Mouse (Mus musculus) hindbrain, embryonic 10.5 days (tissue): Measurements from ENCODE around the gene Hs3st5. TPM values are rescaled to one million over a fixed set of nuclear protein-coding genes. Genes with fewer than 3 reads are reported as not detected.

Experiments
- DNase-seq: peaks from one replicate; pipeline ENCODE4 v3.0.0-alpha.2; 2017; ENCODE audit warnings: low spot score
- H3K27ac ChIP-seq: fragments of 300-500 bp; sonication (generic); 2 replicates; pipeline ENCODE4 v1.5.1; 2016; ENCODE audit warnings: mild to moderate bottlenecking, moderate library complexity
- H3K27me3 ChIP-seq: fragments of 300-500 bp; sonication (generic); 2 replicates; pipeline ENCODE4 v1.6.1; 2016; ENCODE audit warnings: mild to moderate bottlenecking; ENCODE audit not compliant: poor library complexity, insufficient read depth, severe bottlenecking
- H3K36me3 ChIP-seq: fragments of 300-500 bp; sonication (generic); 2 replicates; pipeline ENCODE4 v1.6.1; 2016; ENCODE audit warnings: mild to moderate bottlenecking, moderate library complexity
- H3K4me1 ChIP-seq: fragments of 300-500 bp; sonication (generic); replicated peaks from 2 replicates; pipeline ENCODE4 v1.6.1; 2016; ENCODE audit warnings: mild to moderate bottlenecking
- H3K4me3 ChIP-seq: fragments of 300-500 bp; sonication (generic); 2 replicates; pipeline ENCODE4 v1.5.1; 2016; ENCODE audit warnings: mild to moderate bottlenecking, moderate library complexity
- H3K9me3 ChIP-seq: fragments of 300-500 bp; sonication (generic); 2 replicates; pipeline ENCODE4 v1.6.1; 2016; ENCODE audit warnings: mild to moderate bottlenecking, moderate library complexity
- WGBS: fragments of 180-500 bp; shearing (Covaris S2); methylation state at CpG from one replicate; pipeline ENCODE4 v1.1.7; 2016; 5-methylcytosine and 5-hydroxymethylcytosine counted together
- polyA plus RNA-seq: library from polyadenylated mRNA; unstranded; fragments of >200 nt; fragmentation: Nextera tagmentation; extraction: Ambion mirVana; gene quantifications from 2 replicates; pipeline ENCODE4 v1.2.1, GENCODE M21; 2016

The Hs3st5 gene
- polyA plus RNA-seq = 2.2 and 3.2 TPM in 2 replicates

DNA sequence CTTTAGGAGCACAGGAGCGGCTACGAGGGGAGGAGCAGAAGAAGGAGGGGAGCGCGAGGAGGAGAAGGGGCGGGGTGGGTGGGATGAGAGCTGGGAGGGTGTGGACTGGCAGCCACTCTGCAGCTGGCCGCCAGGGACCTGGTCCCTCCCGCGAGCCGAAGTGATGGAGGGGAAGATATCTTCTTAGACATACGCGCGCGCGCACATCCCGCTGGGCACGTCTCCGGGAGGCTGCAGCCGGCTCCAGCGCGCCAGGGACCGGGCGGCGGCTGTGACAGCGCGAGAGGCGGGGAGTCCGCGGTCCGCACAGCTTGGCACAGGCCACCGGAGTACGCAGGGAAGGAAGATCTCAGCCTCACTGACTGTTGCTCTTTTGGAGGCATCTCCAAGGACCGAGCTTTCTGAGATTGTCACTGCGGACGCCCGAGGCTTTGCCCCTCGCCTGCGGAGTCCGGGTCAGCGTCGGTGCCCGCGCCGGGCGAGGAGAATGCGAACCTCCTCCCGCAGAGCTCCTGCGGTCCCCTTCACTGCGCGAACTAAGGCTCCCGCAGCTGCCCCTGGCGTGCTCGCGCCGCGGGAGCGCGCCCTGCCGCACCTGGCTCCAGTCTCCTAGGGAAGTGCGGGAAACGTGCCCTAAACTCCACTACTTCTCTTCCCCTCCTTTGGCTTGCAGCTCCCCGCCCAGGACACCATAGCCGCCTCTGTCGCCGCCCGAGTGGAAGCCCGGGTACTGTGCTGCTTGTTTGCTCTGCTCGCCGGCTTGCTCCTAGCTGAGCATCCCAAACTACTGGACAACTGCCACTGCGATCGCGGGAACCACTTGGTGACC is at the start of gene Hs3st5:
Gene Hs3st5 (plus strand): TSS at position 88 of the 829 bp plus-strand sequence.
- 0% methylated on average over 71 of the region's 71 CpGs for WGBS
- H3K4me1 ChIP-seq = peaks cover 21% of the 10 kb centered on the region
- peaks cover 46% of the 10 kb centered on the region for H3K27me3 ChIP-seq
- H3K36me3 ChIP-seq = no peaks in the 10 kb centered on the region
- H3K9me3 ChIP-seq = no peaks in the 10 kb centered on the region
- peak within 1 kb of the TSS; percentile 77 for H3K27ac ChIP-seq
- H3K4me3 ChIP-seq = peak within 1 kb of the TSS; percentile 80
- DNase-seq = peak; percentile 80

DNA sequence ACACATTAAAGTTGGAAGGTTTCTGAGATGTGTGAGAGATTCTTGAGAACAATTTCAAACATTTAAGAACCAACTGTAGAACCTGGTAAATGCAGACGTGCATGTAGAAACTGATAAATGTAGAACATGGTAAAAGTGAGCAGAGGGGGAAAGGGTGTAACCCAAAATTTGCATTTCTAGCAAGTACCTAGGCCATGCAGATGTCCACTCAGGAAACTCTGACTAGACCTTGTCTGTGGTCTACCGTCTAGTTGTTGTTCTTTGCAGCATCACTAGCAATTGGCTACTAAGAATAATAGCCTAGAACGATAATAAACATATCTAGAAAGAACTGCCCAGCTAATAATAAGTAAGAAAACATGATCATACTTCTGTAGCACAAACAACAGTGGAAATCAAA is 38.0 kb upstream of the Hs3st5 start:
- whole genome bisulfite sequencing = 90% methylated on average over 3 of the region's 3 CpGs
- no peaks in the 10 kb centered on the region for H3K36me3 ChIP-seq
- no peak overlapping the region for H3K27ac ChIP-seq
- H3K4me1 ChIP-seq = no peaks in the 10 kb centered on the region
- H3K4me3 ChIP-seq = no peak overlapping the region
- H3K9me3 ChIP-seq = no peaks in the 10 kb centered on the region
- H3K27me3 ChIP-seq = no peaks in the 10 kb centered on the region
- no peak for DNase-seq

DNA sequence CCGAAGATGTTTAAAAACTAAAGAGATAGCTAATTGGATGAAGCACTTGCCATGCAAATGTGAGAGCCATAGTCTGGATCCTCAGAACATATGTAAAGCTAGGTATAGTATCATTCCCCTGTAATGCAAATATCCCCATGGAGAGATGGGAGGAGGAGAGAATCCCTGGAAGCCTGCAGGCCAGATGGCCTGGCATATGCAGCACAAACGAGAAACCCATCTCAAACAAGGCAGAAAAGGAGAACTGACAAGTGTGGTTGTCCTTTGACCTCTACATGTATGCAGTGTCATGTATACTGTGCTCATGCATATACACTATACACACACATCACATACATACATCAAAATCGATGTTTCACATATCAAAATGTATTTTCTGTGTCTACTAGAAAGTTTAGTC is 35.5 kb upstream of the Hs3st5 start:
- Histone ChIP-seq H3K36me3 (no peaks in the 10 kb centered on the region), H3K9me3 (no peaks in the 10 kb centered on the region), H3K4me1 (no peaks in the 10 kb centered on the region), H3K27ac (no peak overlapping the region), H3K27me3 (no peaks in the 10 kb centered on the region), H3K4me3 (no peak overlapping the region)
- DNase-seq = no peak
- 71% methylated on average over 3 of the region's 3 CpGs for WGBS

DNA sequence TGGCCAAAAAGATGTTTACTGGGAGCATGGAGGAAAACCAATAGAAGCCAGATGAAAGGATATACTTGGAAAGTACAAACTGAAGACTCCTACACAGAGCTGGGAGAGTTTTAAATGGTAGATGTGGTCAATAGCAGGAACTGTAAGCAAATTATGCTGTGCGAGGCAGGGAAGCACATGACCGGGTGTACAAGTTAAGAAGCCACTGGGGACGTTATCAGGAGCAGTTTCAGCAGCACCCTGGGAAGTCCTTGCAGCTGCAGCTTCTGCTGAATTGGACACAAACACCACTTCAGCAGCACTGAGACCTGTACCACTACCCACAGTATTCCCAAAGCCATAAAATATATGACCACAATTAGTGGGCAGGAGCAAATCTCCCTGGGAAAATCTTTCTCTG is 31.8 kb upstream of the Hs3st5 start:
- Histone ChIP-seq H3K27me3 (no peaks in the 10 kb centered on the region), H3K4me1 (no peaks in the 10 kb centered on the region), H3K9me3 (no peaks in the 10 kb centered on the region), H3K27ac (no peak overlapping the region), H3K4me3 (no peak overlapping the region), H3K36me3 (no peaks in the 10 kb centered on the region)
- WGBS = 74% methylated on average over 3 of the region's 3 CpGs
- no peak for DNase-seq

DNA sequence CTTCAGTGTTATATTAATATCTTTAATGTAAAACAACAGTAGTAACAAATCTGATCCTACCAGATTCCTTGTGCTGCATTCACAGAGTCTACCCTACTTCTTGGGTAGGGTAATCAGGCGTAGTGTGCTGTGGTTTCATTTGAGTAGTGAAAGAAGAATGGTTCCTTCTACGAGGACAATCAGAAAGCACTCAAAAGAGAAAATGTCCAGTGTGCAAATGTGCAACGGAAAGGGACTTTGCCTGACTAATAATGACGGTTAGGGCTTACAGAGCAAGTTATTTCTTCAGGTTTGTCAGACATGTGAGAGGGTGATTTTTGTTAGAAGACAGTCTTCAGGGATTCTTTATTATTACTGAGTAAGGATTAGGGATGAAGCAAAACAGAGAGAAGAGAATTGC is 29.1 kb upstream of the Hs3st5 start:
- WGBS = 84% methylated on average over 4 of the region's 4 CpGs
- no peak overlapping the region for H3K4me3 ChIP-seq
- no peaks in the 10 kb centered on the region for H3K27me3 ChIP-seq
- H3K9me3 ChIP-seq = no peaks in the 10 kb centered on the region
- H3K4me1 ChIP-seq = no peaks in the 10 kb centered on the region
- no peaks in the 10 kb centered on the region for H3K36me3 ChIP-seq
- no peak overlapping the region for H3K27ac ChIP-seq
- no peak for DNase-seq

DNA sequence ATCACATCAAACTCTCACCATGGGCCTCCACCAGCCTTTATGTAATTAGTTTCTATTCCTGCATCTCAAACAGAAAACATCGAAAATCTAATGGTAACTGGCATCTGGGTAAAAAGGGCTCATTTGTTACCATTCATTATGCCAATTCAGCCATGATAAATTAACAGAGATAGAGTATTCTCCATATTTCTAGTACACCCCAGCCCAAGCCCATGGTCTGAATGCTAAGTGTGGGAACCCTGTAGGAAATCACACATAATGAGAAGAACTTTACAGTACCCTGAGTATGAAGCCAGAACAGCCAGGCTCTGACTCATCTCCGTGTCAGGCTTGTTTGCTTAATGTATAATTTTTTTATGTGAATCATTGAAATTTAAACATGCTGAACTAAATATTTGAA is 23.3 kb upstream of the Hs3st5 start:
- 79% methylated on average over 2 of the region's 2 CpGs for WGBS
- no peaks in the 10 kb centered on the region for H3K4me1 ChIP-seq
- H3K27ac ChIP-seq = no peak overlapping the region
- H3K9me3 ChIP-seq = no peaks in the 10 kb centered on the region
- no peaks in the 10 kb centered on the region for H3K27me3 ChIP-seq
- no peak overlapping the region for H3K4me3 ChIP-seq
- DNase-seq = no peak
- H3K36me3 ChIP-seq = no peaks in the 10 kb centered on the region

DNA sequence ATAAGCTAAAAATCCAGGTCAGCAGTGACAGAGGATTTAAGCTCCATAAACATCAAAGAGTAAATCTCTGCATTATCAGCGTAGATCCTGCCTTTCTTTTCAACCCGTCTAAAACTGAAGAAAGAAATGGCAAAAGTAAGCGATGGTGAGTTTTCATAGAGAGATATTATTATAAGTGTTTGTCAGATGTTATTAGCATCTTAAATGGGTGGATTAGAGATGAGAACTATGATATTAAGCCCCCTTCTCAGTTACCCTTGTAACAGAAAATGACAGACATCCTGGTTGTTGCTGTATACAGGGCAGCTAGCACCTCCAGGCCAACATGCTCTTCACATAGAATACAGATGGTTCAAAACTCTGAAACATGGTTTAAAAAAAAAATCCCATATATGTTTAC is 22.6 kb upstream of the Hs3st5 start:
- Histone ChIP-seq H3K36me3 (no peaks in the 10 kb centered on the region), H3K4me3 (no peak overlapping the region), H3K27me3 (no peaks in the 10 kb centered on the region), H3K9me3 (no peaks in the 10 kb centered on the region), H3K27ac (no peak overlapping the region), H3K4me1 (no peaks in the 10 kb centered on the region)
- WGBS = 90% methylated on average over 3 of the region's 3 CpGs
- DNase-seq = no peak

DNA sequence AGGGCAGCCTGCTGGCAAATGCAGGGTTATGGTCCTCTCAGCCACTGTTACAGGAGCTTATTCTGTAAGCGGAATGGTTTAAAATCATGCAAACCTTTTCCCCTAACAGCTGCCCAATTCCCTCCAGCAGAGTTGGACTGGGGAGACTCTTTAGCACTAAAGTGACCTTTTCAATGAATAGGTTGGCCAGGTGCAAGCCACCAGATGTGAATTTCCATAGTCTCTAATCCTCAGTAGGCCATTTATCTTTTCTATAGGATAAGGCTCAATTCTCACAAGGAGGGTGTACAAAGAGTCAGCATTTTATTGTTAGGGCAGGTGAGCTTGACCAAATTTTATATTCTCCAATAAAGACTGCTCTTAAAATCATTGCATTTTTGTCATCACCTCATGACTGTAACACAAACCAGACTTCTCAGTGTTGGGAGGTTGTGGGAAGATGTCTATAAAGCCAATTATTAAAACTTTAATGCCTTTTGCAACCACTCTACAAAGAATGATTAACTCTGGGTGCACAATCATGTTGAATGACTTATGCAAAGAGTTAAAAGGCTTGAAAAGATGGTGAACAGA is 21.8 kb upstream of the Hs3st5 start:
- H3K9me3 ChIP-seq = no peaks in the 10 kb centered on the region
- no peaks in the 10 kb centered on the region for H3K27me3 ChIP-seq
- no peak overlapping the region for H3K4me3 ChIP-seq
- WGBS = 82% methylated on average over 1 of the region's 1 CpGs
- H3K36me3 ChIP-seq = no peaks in the 10 kb centered on the region
- DNase-seq = no peak
- H3K4me1 ChIP-seq = no peaks in the 10 kb centered on the region
- no peak overlapping the region for H3K27ac ChIP-seq

DNA sequence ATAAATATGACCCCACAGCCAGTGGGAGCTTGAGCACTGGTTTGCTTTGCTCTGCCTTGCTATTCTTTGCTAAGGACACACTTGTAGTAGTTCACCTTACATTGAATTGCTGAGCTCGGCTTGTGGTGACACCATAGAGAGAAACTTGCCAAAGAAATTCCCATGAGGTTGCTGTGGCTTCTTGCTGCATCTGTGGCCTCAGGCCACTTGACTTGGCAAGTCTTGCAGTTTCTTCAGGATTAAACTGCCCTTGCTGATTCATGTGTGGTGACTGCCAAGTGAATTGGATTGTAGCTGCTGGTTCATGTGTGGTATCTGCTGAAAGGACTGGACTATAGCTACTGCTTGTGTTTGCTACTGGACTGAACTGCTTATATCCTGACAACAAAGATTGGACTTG is 13.0 kb upstream of the Hs3st5 start:
- no peak overlapping the region for H3K4me3 ChIP-seq
- 0 out of 2 replicates have a peak, but pooled peaks cover 3% of the 10 kb centered on the region for H3K9me3 ChIP-seq
- H3K27me3 ChIP-seq = no peaks in the 10 kb centered on the region
- 81% methylated on average over 1 of the region's 1 CpGs for WGBS
- no peaks in the 10 kb centered on the region for H3K36me3 ChIP-seq
- H3K4me1 ChIP-seq = no peaks in the 10 kb centered on the region
- DNase-seq = no peak
- no peak overlapping the region for H3K27ac ChIP-seq

DNA sequence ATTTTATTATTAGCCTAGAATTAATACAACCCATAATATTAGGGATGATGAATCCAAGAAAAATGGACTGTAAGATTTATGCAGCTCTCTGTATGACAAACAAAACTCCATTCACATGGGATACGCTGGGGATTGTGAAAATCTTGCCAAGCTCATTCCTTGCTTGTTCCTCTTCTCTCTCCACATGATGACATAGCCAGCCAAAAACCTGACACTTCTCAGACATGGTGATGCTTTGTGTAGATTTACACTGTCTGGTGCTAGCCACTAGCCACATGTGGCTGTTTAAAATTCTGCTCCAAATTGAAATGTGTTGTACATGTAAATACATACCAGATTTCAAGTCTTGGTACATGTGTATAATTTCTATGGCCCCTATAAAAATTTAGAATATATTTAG is 6.9 kb upstream of the Hs3st5 start:
- Histone ChIP-seq H3K36me3 (no peaks in the 10 kb centered on the region), H3K27ac (no peak overlapping the region), H3K4me1 (no peaks in the 10 kb centered on the region), H3K4me3 (no peak overlapping the region), H3K9me3 (no peaks in the 10 kb centered on the region), H3K27me3 (no peaks in the 10 kb centered on the region)
- DNase-seq = no peak
- WGBS = 90% methylated on average over 1 of the region's 1 CpGs

DNA sequence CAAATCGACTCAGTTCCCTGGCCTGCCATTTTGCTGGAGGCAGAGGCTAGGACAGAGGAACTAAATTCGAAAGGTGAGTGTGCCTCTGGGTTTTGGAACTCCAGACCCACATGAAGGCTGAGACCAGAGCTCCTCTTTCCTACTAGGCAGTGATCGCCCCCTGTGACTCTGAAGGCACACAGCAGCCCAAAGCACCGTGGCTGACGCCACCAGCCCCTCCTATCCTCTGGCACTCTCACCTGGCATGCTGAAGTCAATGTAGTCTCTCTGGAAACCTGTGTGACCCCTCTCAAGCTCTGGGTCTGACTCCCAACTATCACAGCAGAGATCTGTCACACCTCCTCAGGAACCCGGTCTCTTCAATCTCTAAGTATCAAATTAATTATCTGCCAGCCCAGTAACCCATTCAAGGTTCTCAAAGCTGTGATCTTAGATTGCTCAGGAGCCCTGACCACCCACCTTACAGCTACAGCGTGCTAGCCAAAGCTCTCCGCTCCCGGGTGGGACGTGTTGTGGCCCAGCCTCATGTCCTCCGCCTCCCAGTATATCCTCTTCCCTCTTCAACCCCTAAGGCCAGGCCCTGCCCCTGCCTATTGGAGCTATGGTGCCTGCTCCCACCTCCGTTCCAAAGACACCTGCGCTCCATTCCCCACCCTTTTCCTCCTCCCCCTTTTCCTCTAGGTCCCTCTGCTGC is 434 bp upstream of the Hs3st5 start:
- H3K27ac ChIP-seq = peak overlapping the region; percentile 77
- H3K4me3 ChIP-seq = peak overlapping the region; percentile 80
- WGBS = 10% methylated on average over 13 of the region's 13 CpGs
- peak; percentile 13 for DNase-seq
- H3K27me3 ChIP-seq = peaks cover 46% of the 10 kb centered on the region
- H3K4me1 ChIP-seq = peaks cover 21% of the 10 kb centered on the region
- no peaks in the 10 kb centered on the region for H3K9me3 ChIP-seq
- no peaks in the 10 kb centered on the region for H3K36me3 ChIP-seq

DNA sequence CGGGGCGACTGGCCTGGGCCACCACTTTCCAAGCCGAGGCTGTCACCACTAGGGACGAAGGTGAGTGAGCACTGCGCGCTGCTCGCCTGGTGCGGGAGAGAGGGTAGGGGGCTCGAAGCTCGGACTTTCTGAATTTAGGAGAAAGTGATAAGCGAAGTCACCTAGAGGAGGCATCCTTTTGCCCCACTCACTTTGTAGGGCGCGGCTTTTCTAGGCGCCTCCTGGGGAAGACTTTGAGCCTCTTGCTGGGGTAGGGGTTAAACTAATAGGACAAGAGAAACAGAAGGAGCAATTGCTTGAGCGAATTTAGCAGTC is 899 bp downstream of the Hs3st5 start:
- Histone ChIP-seq H3K9me3 (no peaks in the 10 kb centered on the region), H3K27me3 (peaks cover 46% of the 10 kb centered on the region), H3K27ac (peak overlapping the region; percentile 77), H3K36me3 (no peaks in the 10 kb centered on the region), H3K4me3 (peak overlapping the region; percentile 80), H3K4me1 (peaks cover 21% of the 10 kb centered on the region)
- no peak for DNase-seq
- under 1% methylated on average over 15 of the region's 15 CpGs for WGBS

DNA sequence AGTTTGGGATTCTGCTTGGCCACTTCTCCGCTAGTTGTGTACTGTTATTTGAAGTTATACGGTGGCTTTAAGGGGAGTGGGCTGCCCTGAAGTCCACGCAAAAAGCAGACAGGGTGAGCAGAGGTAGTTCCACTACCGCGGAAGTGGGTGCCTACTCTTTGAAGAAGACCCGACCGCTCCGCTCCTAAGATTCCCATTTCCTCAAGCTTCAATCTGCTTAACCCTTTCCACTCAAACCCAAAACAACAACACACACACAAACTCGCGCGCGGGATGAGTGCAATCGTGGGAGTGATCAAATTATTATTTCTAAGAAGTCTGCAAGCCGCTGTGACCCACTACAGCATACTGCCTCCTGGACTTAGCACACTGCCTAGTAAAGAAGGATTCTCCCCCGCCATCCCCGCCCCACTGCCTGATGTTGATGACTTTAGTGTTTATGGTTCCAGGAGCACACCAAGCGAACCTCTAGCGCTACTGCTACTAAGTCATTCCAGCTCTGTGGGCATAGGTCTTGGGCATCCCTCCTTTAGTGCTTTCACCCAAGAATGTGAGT is 1.5 kb downstream of the Hs3st5 start:
- Histone ChIP-seq H3K4me1 (peaks cover 21% of the 10 kb centered on the region), H3K9me3 (no peaks in the 10 kb centered on the region), H3K27ac (no peak overlapping the region), H3K4me3 (peak overlapping the region; percentile 80), H3K36me3 (no peaks in the 10 kb centered on the region), H3K27me3 (peaks cover 46% of the 10 kb centered on the region)
- under 1% methylated on average over 18 of the region's 18 CpGs for WGBS
- peak; percentile 20 for DNase-seq
